Mouse (Mus musculus) midbrain, embryonic 13.5 days (tissue): ENCODE data around the gene Acot7. TPM values are rescaled to one million over a fixed set of nuclear protein-coding genes. Genes with fewer than 3 reads are reported as not detected.
A peak's percentile ranks its signal among the peaks of the same experiment; 100 is the strongest.
"Not testable (repeated sequence)": the region's sequence is repeated elsewhere in the genome, so short reads cannot be mapped to it uniquely, and the experiment has no call there.

Source experiments
- ATAC-seq: fragments of 200-750 bp; cut with Nextera tagmentation; 2 replicates; pipeline ENCODE4 v1.8.0; 2017; ENCODE audit warnings: mild to moderate bottlenecking, moderate TSS enrichment, moderate library complexity
- H3K27ac ChIP-seq: fragments of 300-500 bp; sonication (generic); 2 replicates; pipeline ENCODE4 v1.5.1; 2015; ENCODE audit warnings: inconsistent platforms, mild to moderate bottlenecking, moderate library complexity
- H3K27me3 ChIP-seq: fragments of 300-500 bp; sonication (generic); 2 replicates; pipeline ENCODE4 v1.6.1; 2015; ENCODE audit warnings: mild to moderate bottlenecking, inconsistent platforms
- H3K36me3 ChIP-seq: fragments of 300-500 bp; sonication (generic); 2 replicates; pipeline ENCODE4 v1.6.1; 2015; ENCODE audit warnings: mild to moderate bottlenecking, inconsistent platforms
- H3K4me1 ChIP-seq: fragments of 300-500 bp; sonication (generic); replicated peaks from 2 replicates; pipeline ENCODE4 v1.6.1; 2015; ENCODE audit warnings: inconsistent platforms
- H3K4me2 ChIP-seq: fragments of 300-500 bp; sonication (generic); replicated peaks from 2 replicates; pipeline ENCODE4 v1.6.1; 2015; ENCODE audit warnings: moderate library complexity, mild to moderate bottlenecking, inconsistent platforms
- H3K4me3 ChIP-seq: fragments of 300-500 bp; sonication (generic); replicated peaks from 2 replicates; pipeline ENCODE4 v1.5.1; 2015; ENCODE audit warnings: mild to moderate bottlenecking, inconsistent platforms
- H3K9ac ChIP-seq: fragments of 300-500 bp; sonication (generic); replicated peaks from 2 replicates; pipeline ENCODE4 v1.6.1; 2015; ENCODE audit warnings: mild to moderate bottlenecking, inconsistent platforms
- H3K9me3 ChIP-seq: fragments of 300-500 bp; sonication (generic); 2 replicates; pipeline ENCODE4 v1.6.1; 2016; ENCODE audit warnings: mild to moderate bottlenecking, inconsistent platforms
- WGBS: fragments of 180-500 bp; shearing (Covaris S2); methylation state at CpG from one replicate; pipeline ENCODE4 v1.1.7; 2015; 5-methylcytosine and 5-hydroxymethylcytosine counted together
- polyA plus RNA-seq: library from polyadenylated mRNA; unstranded; fragments of >200 nt; fragmentation: Nextera tagmentation; extraction: Ambion mirVana; gene quantifications from 2 replicates; pipeline ENCODE4 v1.2.1, GENCODE M21; 2015

Gene Acot7
- polyA plus RNA-seq, 1 experiment from 2014 or later = 206 TPM

- H3K36me3 ChIP-seq = peaks cover 24% of the 10 kb centered on the region
- no peak overlapping the region for H3K4me3 ChIP-seq
- WGBS = 83% methylated on average over 8 of the region's 8 CpGs
- peaks cover 7% of the 10 kb centered on the region for H3K4me1 ChIP-seq
- H3K9me3 ChIP-seq = no peaks in the 10 kb centered on the region
- H3K27ac ChIP-seq = no peak overlapping the region
- H3K4me2 ChIP-seq = no peak overlapping the region
- H3K27me3 ChIP-seq = peaks cover 60% of the 10 kb centered on the region
- no peak for ATAC-seq
- H3K9ac ChIP-seq = peak overlapping the region; percentile 36; the same call in 1 of the 2 replicates
Measured at GRCm38 (mm10) chr4:152214871-152215415, 37.0 kb downstream of the Acot7 start.

- Histone ChIP-seq H3K4me3 (no peak overlapping the region), H3K9me3 (no peaks in the 10 kb centered on the region), H3K27ac (no peak overlapping the region), H3K27me3 (peaks cover 74% of the 10 kb centered on the region), H3K4me2 (no peak overlapping the region), H3K9ac (no peak overlapping the region), H3K4me1 (peaks cover 29% of the 10 kb centered on the region), H3K36me3 (peaks cover 27% of the 10 kb centered on the region)
- ATAC-seq = no peak
- 100% methylated on average over 3 of the region's 3 CpGs for WGBS
Measured at GRCm38 (mm10) chr4:152219591-152219990, 41.7 kb downstream of the Acot7 start.

GRCm38 (mm10) chr4:152220771-152221410 is 43.0 kb downstream of the Acot7 start:
- no peak overlapping the region for H3K9ac ChIP-seq
- H3K4me2 ChIP-seq = peak overlapping the region; percentile 23; the same call in 1 of the 2 replicates
- H3K27me3 ChIP-seq = peaks cover 76% of the 10 kb centered on the region
- H3K36me3 ChIP-seq = peaks cover 34% of the 10 kb centered on the region
- ATAC-seq = no peak; the same call in 1 of the 2 replicates
- H3K4me3 ChIP-seq = no peak overlapping the region
- H3K27ac ChIP-seq = peak overlapping the region; percentile 84
- peaks cover 26% of the 10 kb centered on the region for H3K4me1 ChIP-seq
- WGBS = 51% methylated on average over 6 of the region's 7 CpGs
- H3K9me3 ChIP-seq = no peaks in the 10 kb centered on the region

DNA sequence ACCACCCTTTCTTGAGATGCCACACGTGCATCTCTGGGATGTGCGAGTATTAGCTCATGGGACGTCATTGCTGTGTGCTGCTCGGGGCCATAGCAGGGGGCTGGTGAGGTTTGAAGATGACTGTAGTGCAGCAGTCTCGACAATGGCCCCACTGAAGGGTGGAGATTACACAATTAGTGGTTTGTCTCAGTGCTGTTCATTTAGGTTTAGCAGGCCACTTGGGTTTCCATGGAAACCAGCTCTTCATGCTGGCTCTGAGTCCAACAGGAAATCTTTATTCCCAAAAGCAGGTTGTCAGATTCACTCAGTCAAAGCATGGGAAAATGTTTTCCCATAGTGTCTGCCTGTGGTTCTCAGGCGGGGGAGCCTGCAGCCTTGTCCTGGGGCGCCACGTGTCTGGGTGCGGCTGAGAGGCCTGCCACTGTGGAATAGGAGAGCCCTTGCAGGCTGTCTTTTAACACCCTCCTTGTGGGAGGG is 43.5 kb downstream of the Acot7 start:
- peak overlapping the region; percentile 19; the same call in 1 of the 2 replicates for H3K9ac ChIP-seq
- H3K4me2 ChIP-seq = peak overlapping the region; percentile 23; the same call in 1 of the 2 replicates
- H3K4me3 ChIP-seq = no peak overlapping the region
- H3K36me3 ChIP-seq = peaks cover 34% of the 10 kb centered on the region
- no peaks in the 10 kb centered on the region for H3K9me3 ChIP-seq
- peak; percentile 88 for ATAC-seq
- peaks cover 26% of the 10 kb centered on the region for H3K4me1 ChIP-seq
- peaks cover 73% of the 10 kb centered on the region for H3K27me3 ChIP-seq
- peak overlapping the region; percentile 84 for H3K27ac ChIP-seq
- WGBS = 1% methylated on average over 9 of the region's 9 CpGs

GRCm38 (mm10) chr4:152222111-152222510 is 44.2 kb downstream of the Acot7 start:
- Histone ChIP-seq H3K36me3 (peaks cover 34% of the 10 kb centered on the region), H3K27ac (peak overlapping the region; percentile 84; the same call in 1 of the 2 replicates), H3K27me3 (peaks cover 73% of the 10 kb centered on the region), H3K4me3 (no peak overlapping the region), H3K4me2 (no peak overlapping the region), H3K4me1 (peaks cover 26% of the 10 kb centered on the region), H3K9ac (no peak overlapping the region), H3K9me3 (no peaks in the 10 kb centered on the region)
- ATAC-seq = no peak
- 85% methylated on average over 6 of the region's 6 CpGs for WGBS

DNA sequence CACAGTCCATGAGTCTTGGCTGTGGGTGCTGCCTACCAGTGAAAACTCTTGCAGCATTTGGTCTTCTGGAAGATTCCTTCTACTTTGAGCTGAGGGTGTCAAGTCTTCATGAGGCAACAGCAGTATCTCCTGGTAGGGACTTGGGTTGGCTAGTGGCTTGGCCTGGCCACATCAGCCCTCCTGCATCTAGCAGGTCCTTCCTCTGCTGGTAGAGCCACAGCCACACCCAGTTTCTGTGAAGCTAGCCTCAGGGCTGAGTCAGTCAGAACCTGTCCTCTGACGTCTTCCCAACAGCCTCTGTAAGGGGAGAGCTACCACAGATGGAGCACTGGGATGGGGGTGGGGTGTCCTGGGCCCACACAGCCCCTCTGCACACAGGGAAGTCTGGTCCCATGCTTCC is 44.6 kb downstream of the Acot7 start:
- Histone ChIP-seq H3K4me1 (peaks cover 26% of the 10 kb centered on the region), H3K36me3 (peaks cover 34% of the 10 kb centered on the region), H3K27ac (no peak overlapping the region), H3K4me2 (no peak overlapping the region), H3K27me3 (peaks cover 72% of the 10 kb centered on the region), H3K9me3 (no peaks in the 10 kb centered on the region), H3K4me3 (no peak overlapping the region), H3K9ac (no peak overlapping the region)
- ATAC-seq = no peak
- 86% methylated on average over 1 of the region's 1 CpGs for WGBS

DNA sequence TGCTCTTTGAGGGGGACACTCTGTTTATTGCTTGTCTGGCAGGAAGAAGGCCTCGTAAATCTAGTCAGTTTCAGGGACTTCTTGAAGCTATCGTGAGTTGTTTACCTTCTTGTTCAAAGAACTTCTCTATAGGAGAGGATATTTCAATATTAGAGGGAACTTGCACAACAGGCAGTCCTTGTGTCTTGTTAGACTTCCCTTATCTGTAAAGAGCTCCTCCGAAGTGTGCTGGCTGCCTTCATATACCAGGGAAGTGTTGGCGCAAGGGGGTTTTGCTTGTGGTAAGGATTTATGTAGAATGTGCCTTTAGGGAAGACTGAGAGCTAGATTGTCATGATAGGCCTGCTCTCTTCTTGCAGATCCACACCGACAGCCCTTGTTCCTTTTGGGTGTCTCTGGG is 46.2 kb downstream of the Acot7 start:
- Histone ChIP-seq H3K4me3 (no peak overlapping the region), H3K4me2 (no peak overlapping the region), H3K36me3 (peaks cover 19% of the 10 kb centered on the region), H3K9me3 (no peaks in the 10 kb centered on the region), H3K27me3 (peaks cover 57% of the 10 kb centered on the region), H3K9ac (no peak overlapping the region), H3K27ac (no peak overlapping the region), H3K4me1 (peaks cover 26% of the 10 kb centered on the region)
- ATAC-seq = no peak
- WGBS = 94% methylated on average over 5 of the region's 5 CpGs

DNA sequence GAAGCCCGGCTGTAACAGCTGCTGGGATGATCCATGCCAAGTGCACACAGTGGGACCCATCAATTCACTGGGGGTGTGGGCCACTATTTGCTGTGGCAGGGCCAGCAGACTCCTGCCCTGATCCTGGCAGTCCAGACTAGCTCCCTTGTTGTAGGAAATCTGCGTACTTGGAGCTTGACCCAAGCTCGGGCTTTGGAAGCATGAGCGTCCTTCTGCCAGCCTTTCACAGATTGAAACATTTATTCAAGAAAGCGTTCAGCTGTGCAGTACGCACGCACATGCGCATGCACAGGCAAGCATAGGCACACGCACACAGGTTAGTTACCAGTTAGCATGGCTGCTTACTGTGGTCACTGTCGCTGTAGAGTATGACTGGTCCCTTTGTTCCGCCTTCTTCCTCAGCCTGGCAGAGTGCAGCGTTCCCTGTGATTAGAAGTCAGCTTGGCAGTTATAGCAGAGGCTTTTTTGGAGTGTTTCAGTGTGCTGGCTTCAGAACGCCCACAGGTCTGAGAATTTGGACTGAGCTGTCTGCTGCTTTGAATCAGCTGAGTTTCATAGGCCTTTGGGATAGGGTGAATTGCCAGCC is 49.1 kb downstream of the Acot7 start:
- H3K27me3 ChIP-seq = peaks cover 48% of the 10 kb centered on the region
- H3K9me3 ChIP-seq = no peaks in the 10 kb centered on the region
- no peak for ATAC-seq
- H3K4me3 ChIP-seq = no peak overlapping the region
- WGBS = 82% methylated on average over 13 of the region's 13 CpGs
- no peak overlapping the region for H3K9ac ChIP-seq
- H3K36me3 ChIP-seq = peaks cover 34% of the 10 kb centered on the region
- peaks cover 10% of the 10 kb centered on the region for H3K4me1 ChIP-seq
- H3K27ac ChIP-seq = peak overlapping the region; percentile 39; the same call in 1 of the 2 replicates
- H3K4me2 ChIP-seq = no peak overlapping the region

DNA sequence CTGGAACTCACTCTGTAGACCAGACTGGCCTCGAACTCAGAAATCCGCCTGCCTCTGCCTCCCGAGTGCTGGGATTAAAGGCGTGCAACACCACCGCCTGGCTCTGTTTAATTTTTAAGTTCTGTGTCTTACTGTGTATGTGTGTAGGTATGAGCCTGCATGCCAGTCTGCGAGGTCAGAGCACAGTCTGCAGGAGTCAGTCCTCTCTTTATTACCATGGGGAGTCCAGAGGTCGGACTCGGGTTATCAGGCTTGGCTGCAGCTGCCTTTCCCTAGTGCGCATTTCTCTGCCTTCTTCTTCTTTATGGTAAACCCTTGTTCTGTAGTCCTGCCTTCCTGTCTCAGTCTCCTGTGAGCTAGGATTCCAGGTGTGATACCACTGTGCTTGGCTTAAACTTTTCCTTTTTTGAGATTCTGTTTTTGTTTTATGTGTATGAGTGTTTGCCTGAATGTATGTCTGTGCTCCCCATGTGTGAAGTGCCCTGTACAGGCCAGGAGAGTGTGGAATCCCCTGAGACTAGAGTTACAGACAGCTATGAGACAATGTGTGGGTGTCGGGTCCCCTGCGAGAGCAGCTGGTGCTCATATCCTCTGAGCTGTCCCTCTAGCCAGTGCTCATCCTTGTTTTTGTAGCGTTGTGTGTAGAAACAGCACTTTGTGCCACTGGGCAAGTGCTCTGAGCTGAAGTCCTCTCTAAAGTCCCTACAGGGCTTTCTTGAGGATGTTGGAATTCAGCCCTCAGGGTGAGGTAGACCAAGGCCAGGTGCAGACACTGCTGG is 50.0 kb downstream of the Acot7 start:
- peaks cover under 1% of the 10 kb centered on the region for H3K4me1 ChIP-seq
- 93% methylated on average over 12 of the region's 12 CpGs for WGBS
- no peak overlapping the region for H3K4me2 ChIP-seq
- no peaks in the 10 kb centered on the region for H3K9me3 ChIP-seq
- no peak for ATAC-seq
- H3K27me3 ChIP-seq = peaks cover 38% of the 10 kb centered on the region
- peaks cover 37% of the 10 kb centered on the region for H3K36me3 ChIP-seq
- H3K9ac ChIP-seq = no peak overlapping the region
- no peak overlapping the region for H3K4me3 ChIP-seq
- no peak overlapping the region for H3K27ac ChIP-seq

DNA sequence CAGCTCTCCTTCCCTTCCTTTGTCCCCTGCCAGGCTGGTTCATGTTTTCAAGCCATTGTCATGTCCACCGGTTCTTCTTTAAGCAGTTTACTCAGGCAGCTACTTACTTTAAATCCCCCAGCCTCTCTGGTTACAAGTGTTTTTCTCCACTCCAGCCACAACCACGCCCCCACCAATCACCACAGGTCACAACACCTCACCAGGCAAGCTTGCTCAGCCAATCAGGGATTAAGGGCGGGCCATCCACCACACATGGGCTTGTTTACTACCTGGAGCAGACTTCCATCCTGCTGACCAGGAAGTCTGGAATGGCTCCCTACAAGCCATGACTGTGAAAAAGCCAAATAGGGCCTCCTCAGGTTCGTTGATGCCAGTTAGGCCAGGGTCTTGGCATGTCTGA is 52.4 kb downstream of the Acot7 start:
- H3K27ac ChIP-seq, H3K4me3 ChIP-seq, ATAC-seq, H3K4me2 ChIP-seq, H3K4me1 ChIP-seq, H3K9me3 ChIP-seq, H3K9ac ChIP-seq: not testable (repeated sequence)
- 51% methylated on average over 4 of the region's 4 CpGs for WGBS
- peaks cover 28% of the 10 kb centered on the region for H3K36me3 ChIP-seq
- H3K27me3 ChIP-seq = peaks cover 15% of the 10 kb centered on the region; the same call in 1 of the 2 replicates

- peaks cover 14% of the 10 kb centered on the region; the same call in 1 of the 2 replicates for H3K27me3 ChIP-seq
- no peaks in the 10 kb centered on the region for H3K9me3 ChIP-seq
- H3K27ac ChIP-seq = no peak overlapping the region
- H3K4me1 ChIP-seq = no peaks in the 10 kb centered on the region; the same call in 1 of the 2 replicates
- H3K4me3 ChIP-seq = no peak overlapping the region
- no peak overlapping the region for H3K9ac ChIP-seq
- WGBS = 87% methylated on average over 7 of the region's 7 CpGs
- no peak for ATAC-seq
- no peak overlapping the region for H3K4me2 ChIP-seq
- peaks cover 36% of the 10 kb centered on the region for H3K36me3 ChIP-seq
Measured at GRCm38 (mm10) chr4:152231326-152231725, 53.4 kb downstream of the Acot7 start.
